Mouse (Mus musculus) heart, embryonic 16.5 days (tissue): Measurements from ENCODE around the gene Acod1. TPM values are rescaled to one million over a fixed set of nuclear protein-coding genes. Genes with fewer than 3 reads are reported as not detected.

Source experiments
- polyA plus RNA-seq: library from polyadenylated mRNA; unstranded; fragments of >200 nt; fragmentation: Nextera tagmentation; extraction: Ambion mirVana; gene quantifications from 2 replicates; pipeline ENCODE4 v1.2.1, GENCODE M21; 2015

Acod1 gene
- polyA plus RNA-seq, 1 experiment from 2014 or later = not detected

Other genes starting within 250 kb of the Acod1 start
- gene Kctd12, start 64.3 kb upstream of the Acod1 start, polyA plus RNA-seq = 5.3 and 6.7 TPM in 2 replicates
- 27.6 and 27.7 TPM in 2 replicates for gene Cln5, start 23.2 kb downstream of the Acod1 start, polyA plus RNA-seq
- 18.0 and 19.0 TPM in 2 replicates for gene Fbxl3, start 52.6 kb downstream of the Acod1 start, polyA plus RNA-seq